Mouse (Mus musculus) G1E (cell line): ENCODE measurements around the gene Gse1. TPM values are rescaled to one million over a fixed set of nuclear protein-coding genes. Genes with fewer than 3 reads are reported as not detected.

Source experiments
- ATAC-seq: 2 replicates; pipeline ENCODE4 v1.8.0; 2016; ENCODE audit warnings: mild to moderate bottlenecking; ENCODE audit not compliant: insufficient number of reproducible peaks, poor library complexity, low FRiP score, severe bottlenecking; ENCODE audit errors: extremely low read depth
- DNase-seq: peaks from one replicate; pipeline ENCODE4 v3.0.0; 2012; ENCODE audit warnings: low spot score
- H3K27me3 ChIP-seq: 2 replicates; pipeline ENCODE4 v1.6.1; 2012; ENCODE audit warnings: mild to moderate bottlenecking, low read length, inconsistent platforms; ENCODE audit not compliant: insufficient read depth
- H3K36me3 ChIP-seq: replicated peaks from 2 replicates; pipeline ENCODE3; 2012; ENCODE audit warnings: mild to moderate bottlenecking, inconsistent platforms
- H3K4me1 ChIP-seq: 2 replicates; pipeline ENCODE4 v1.6.1; 2012; ENCODE audit warnings: low read depth, low read length, inconsistent platforms, mixed read lengths; ENCODE audit not compliant: insufficient read depth
- H3K4me3 ChIP-seq: 2 replicates; pipeline ENCODE4 v1.5.1; 2012; ENCODE audit warnings: low read depth, mild to moderate bottlenecking, inconsistent platforms, low read length, moderate library complexity, mixed read lengths
- H3K9me3 ChIP-seq: replicated peaks from 2 replicates; pipeline ENCODE4 v1.6.1; 2012; ENCODE audit warnings: inconsistent platforms
- CTCF ChIP-seq: IDR thresholded peaks from 2 replicates; pipeline ENCODE4 v1.5.1; 2012; ENCODE audit warnings: low read depth, low read length, inconsistent platforms, mixed read lengths
- GATA1 ChIP-seq: IDR thresholded peaks from 2 replicates; pipeline ENCODE4 v1.6.1; 2012; ENCODE audit warnings: borderline replicate concordance, low read length, inconsistent platforms, mixed read lengths
- GATA2 ChIP-seq: IDR thresholded peaks from 2 replicates; pipeline ENCODE4 v1.6.1; 2012; ENCODE audit warnings: low read depth, low read length, inconsistent platforms, borderline replicate concordance
- POLR2AphosphoS5 ChIP-seq: IDR thresholded peaks from 2 replicates; pipeline ENCODE4 v1.6.1; 2012; ENCODE audit warnings: low read depth, low read length, inconsistent platforms; ENCODE audit not compliant: insufficient replicate concordance
- TAL1 ChIP-seq: conservative IDR thresholded peaks from 2 replicates; pipeline ENCODE4 v1.6.1; 2012; ENCODE audit warnings: low read depth, low read length, inconsistent platforms, mixed read lengths
- polyA plus RNA-seq: library from polyadenylated mRNA; stranded (reverse); fragments of >175 nt; gene quantifications from 2 replicates; pipeline ENCODE4 v1.2.3, GENCODE M21; 2012
- total RNA-seq, 2 experiments: library from RNA; stranded (forward) in 1 of 2; stranded (reverse) in 1 of 2; fragments of 200-1000 nt in 1 of 2; fragments of >200 nt in 1 of 2; fragmentation: Nextera tagmentation in 1 of 2; gene quantifications; 2 replicates each; pipeline ENCODE4 v1.2.3; 2014 to 2017

Gene Gse1
- total RNA-seq (2014; fragmentation: Nextera tagmentation), result 48.4 and 51.8 TPM in 2 replicates
- total RNA-seq (2017), result 6.3 and 6.4 TPM in 2 replicates
- polyA plus RNA-seq, result 106 and 110 TPM in 2 replicates

- no peak for DNase-seq
- Histone ChIP-seq H3K36me3 (no peaks in the 10 kb centered on the region), H3K4me3 (no peak within 1 kb of the TSS; the same call in 1 of the 2 replicates), H3K27me3 (no peaks in the 10 kb centered on the region; the same call in 1 of the 2 replicates), H3K9me3 (peaks cover 39% of the 10 kb centered on the region), H3K4me1 (no peaks in the 10 kb centered on the region)
- no peak for TF ChIP-seq GATA2
- TF ChIP-seq CTCF, result no peak
- TF ChIP-seq POLR2AphosphoS5, result no peak
- no peak for ATAC-seq
Measured at GRCm38 (mm10) chr8:120227891-120228591, at the start of gene Gse1. TSS of gene Gse1 (plus strand) at chr8:120228456.

GRCm38 (mm10) chr8:120179027-120179431 lies 49.2 kb upstream of the Gse1 start:
- Histone ChIP-seq H3K27me3 (peaks cover 28% of the 10 kb centered on the region), H3K9me3 (no peaks in the 10 kb centered on the region), H3K36me3 (no peaks in the 10 kb centered on the region), H3K4me3 (no peak overlapping the region), H3K4me1 (peaks cover 15% of the 10 kb centered on the region)
- TF ChIP-seq GATA1 (no peak), CTCF (peak; percentile 85)
- peak; percentile 71 for DNase-seq
- peak; percentile 76 for ATAC-seq

DNA sequence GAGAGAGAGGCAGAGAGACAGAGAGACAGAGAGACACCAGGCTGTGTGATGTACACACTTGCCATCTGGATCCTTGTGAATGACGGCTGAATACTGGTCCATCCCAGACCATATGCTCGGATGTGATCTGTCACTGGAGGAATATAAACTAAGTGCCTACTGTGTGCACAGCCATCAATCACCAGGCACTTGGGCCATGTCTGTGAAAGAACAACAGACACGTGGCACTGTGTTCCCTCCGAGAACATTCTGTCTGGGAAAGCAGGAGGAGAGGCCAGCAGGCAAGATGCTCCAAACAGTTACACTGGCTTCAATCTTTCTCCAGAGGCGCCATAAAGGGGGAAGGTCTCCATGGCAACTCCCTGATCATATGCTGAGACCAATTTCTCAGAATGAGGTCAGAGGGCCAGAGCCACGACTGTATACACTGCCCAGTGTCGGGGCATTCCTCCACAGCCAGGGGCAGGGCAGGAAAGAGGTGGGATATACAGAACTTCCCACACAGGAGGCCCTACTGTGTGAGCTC lies 47.7 kb upstream of the Gse1 start:
- no peaks in the 10 kb centered on the region for H3K36me3 ChIP-seq

DNA sequence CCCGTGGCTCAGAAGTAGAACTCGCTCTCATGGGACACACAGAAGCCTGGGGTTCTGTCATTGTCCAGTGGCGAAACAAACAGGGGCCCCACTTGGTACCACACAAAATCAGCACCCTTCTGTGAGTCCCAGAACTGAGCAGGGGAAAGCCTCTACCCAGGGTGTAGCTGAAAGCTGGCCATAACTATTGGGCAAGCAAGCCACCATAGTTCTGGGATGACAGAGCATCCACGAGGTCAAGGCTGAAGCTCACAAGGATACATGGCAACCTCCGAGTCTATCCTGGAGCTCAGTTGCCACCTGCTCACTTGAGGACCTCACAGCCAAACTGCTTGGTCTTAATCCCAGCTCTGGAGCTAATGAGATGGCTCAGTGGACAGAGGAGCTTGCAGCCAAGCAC lies 47.0 kb upstream of the Gse1 start:
- no peak for DNase-seq
- peaks cover 13% of the 10 kb centered on the region for H3K4me1 ChIP-seq

More for the DNA sequence above, 47.7 kb upstream of the Gse1 start:
- DNase-seq (no peak), ATAC-seq (no peak)
- Histone ChIP-seq H3K4me1 (peaks cover 13% of the 10 kb centered on the region), H3K4me3 (no peak overlapping the region), H3K9me3 (no peaks in the 10 kb centered on the region), H3K27me3 (peaks cover 28% of the 10 kb centered on the region)
- TF ChIP-seq POLR2AphosphoS5 (no peak), GATA1 (no peak), GATA2 (no peak)

GRCm38 (mm10) chr8:120181861-120182414 lies 46.3 kb upstream of the Gse1 start:
- no peak for TF ChIP-seq GATA2
- no peak for TF ChIP-seq TAL1
- TF ChIP-seq POLR2AphosphoS5, result no peak
- TF ChIP-seq GATA1, result no peak
- no peak for TF ChIP-seq CTCF
- Histone ChIP-seq H3K9me3 (no peaks in the 10 kb centered on the region), H3K27me3 (peaks cover 22% of the 10 kb centered on the region), H3K4me1 (peaks cover 13% of the 10 kb centered on the region), H3K4me3 (no peak overlapping the region), H3K36me3 (no peaks in the 10 kb centered on the region)
- ATAC-seq (no peak), DNase-seq (no peak)

More for the DNA sequence above, 47.0 kb upstream of the Gse1 start:
- Histone ChIP-seq H3K4me3 (no peak overlapping the region), H3K9me3 (no peaks in the 10 kb centered on the region), H3K27me3 (peaks cover 26% of the 10 kb centered on the region), H3K36me3 (no peaks in the 10 kb centered on the region)
- ATAC-seq, result no peak
- TF ChIP-seq POLR2AphosphoS5 (no peak), GATA1 (no peak), CTCF (no peak), TAL1 (no peak), GATA2 (no peak)

DNA sequence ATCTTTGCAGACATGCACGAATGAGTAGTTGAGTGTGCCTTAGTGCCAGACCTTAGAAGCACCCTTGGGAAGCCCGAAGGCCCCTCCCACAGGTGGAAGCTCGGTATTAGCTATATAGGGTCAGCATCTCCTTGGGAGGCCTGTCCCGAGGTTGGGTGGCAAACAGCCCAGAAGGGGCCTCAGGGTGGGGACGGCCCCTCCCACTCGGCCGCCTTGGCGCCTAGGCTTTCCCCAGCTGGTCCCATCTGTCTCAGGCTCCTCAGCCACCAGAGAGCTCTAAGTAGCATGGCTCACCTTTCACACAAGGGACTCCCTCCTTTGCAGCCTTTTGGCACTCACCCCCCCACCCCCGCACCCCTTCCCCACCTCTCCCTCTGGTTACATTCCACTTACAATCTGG lies 43.9 kb upstream of the Gse1 start:
- Histone ChIP-seq H3K27me3 (peaks cover 9% of the 10 kb centered on the region), H3K4me3 (no peak overlapping the region), H3K9me3 (no peaks in the 10 kb centered on the region), H3K4me1 (0 out of 2 replicates have a peak, but pooled peaks cover under 1% of the 10 kb centered on the region), H3K36me3 (no peaks in the 10 kb centered on the region)
- no peak for DNase-seq
- TF ChIP-seq GATA1 (no peak), GATA2 (no peak)
- ATAC-seq, result no peak
